Mouse (Mus musculus): Measurements from ENCODE around the gene Mylk3. TPM values are rescaled to one million over a fixed set of nuclear protein-coding genes. Genes with fewer than 3 reads are reported as not detected.

Gene Mylk3
- polyA plus RNA-seq, 1 experiment from 2014 or later: 2.4 TPM

- no peak overlapping the region for H3K9ac ChIP-seq (replicated peaks)
- H3K27ac ChIP-seq: no peak overlapping the region
- no peak overlapping the region for H3K4me2 ChIP-seq
- peaks cover 7% of the 10 kb centered on the region; the same call in 1 of the 2 replicates for H3K9me3 ChIP-seq
- H3K4me1 ChIP-seq (replicated peaks): no peaks in the 10 kb centered on the region
- no peak for ATAC-seq (ENCODE audit: insufficient number of reproducible peaks, insufficient read depth, low FRiP score, low TSS enrichment, low read depth)
- no peaks in the 10 kb centered on the region for H3K27me3 ChIP-seq
- H3K36me3 ChIP-seq: no peaks in the 10 kb centered on the region
- 88% methylated on average over 4 of the region's 4 CpGs for WGBS
- H3K4me3 ChIP-seq (replicated peaks): no peak overlapping the region
Observed at GRCm38 (mm10) chr8:85318534-85318933, 67.6 kb downstream of the Mylk3 start.

GRCm38 (mm10) chr8:85313036-85313435, 73.1 kb downstream of the Mylk3 start:
- no peak overlapping the region for H3K9ac ChIP-seq (replicated peaks)
- H3K4me1 ChIP-seq (replicated peaks): no peaks in the 10 kb centered on the region
- no peak overlapping the region for H3K4me2 ChIP-seq
- H3K27ac ChIP-seq: no peak overlapping the region
- H3K36me3 ChIP-seq: peaks cover 18% of the 10 kb centered on the region
- ATAC-seq (ENCODE audit: insufficient number of reproducible peaks, insufficient read depth, low FRiP score, low TSS enrichment, low read depth): no peak
- H3K4me3 ChIP-seq (replicated peaks): no peak overlapping the region
- H3K9me3 ChIP-seq: 0 out of 2 replicates have a peak, but pooled peaks cover under 1% of the 10 kb centered on the region
- no peaks in the 10 kb centered on the region for H3K27me3 ChIP-seq
- 88% methylated on average over 3 of the region's 3 CpGs for WGBS

- no peak overlapping the region for H3K4me2 ChIP-seq
- no peaks in the 10 kb centered on the region for H3K4me1 ChIP-seq (replicated peaks)
- no peak overlapping the region for H3K9ac ChIP-seq (replicated peaks)
- H3K27me3 ChIP-seq: no peaks in the 10 kb centered on the region
- no peak for ATAC-seq (ENCODE audit: insufficient number of reproducible peaks, insufficient read depth, low FRiP score, low TSS enrichment, low read depth)
- no peaks in the 10 kb centered on the region for H3K9me3 ChIP-seq
- H3K4me3 ChIP-seq (replicated peaks): no peak overlapping the region
- no peak overlapping the region for H3K27ac ChIP-seq
- peaks cover 31% of the 10 kb centered on the region for H3K36me3 ChIP-seq
Observed at GRCm38 (mm10) chr8:85311743-85312142, 74.4 kb downstream of the Mylk3 start.

GRCm38 (mm10) chr8:85308564-85308963, 77.6 kb downstream of the Mylk3 start:
- Histone ChIP-seq H3K36me3 (peaks cover 60% of the 10 kb centered on the region), H3K27me3 (no peaks in the 10 kb centered on the region), H3K4me1 (replicated peaks) (no peaks in the 10 kb centered on the region), H3K4me2 (no peak overlapping the region), H3K27ac (no peak overlapping the region), H3K4me3 (replicated peaks) (no peak overlapping the region), H3K9me3 (no peaks in the 10 kb centered on the region), H3K9ac (replicated peaks) (no peak overlapping the region)
- WGBS: 94% methylated on average over 2 of the region's 2 CpGs
- ATAC-seq (ENCODE audit: insufficient number of reproducible peaks, insufficient read depth, low FRiP score, low TSS enrichment, low read depth): no peak

DNA sequence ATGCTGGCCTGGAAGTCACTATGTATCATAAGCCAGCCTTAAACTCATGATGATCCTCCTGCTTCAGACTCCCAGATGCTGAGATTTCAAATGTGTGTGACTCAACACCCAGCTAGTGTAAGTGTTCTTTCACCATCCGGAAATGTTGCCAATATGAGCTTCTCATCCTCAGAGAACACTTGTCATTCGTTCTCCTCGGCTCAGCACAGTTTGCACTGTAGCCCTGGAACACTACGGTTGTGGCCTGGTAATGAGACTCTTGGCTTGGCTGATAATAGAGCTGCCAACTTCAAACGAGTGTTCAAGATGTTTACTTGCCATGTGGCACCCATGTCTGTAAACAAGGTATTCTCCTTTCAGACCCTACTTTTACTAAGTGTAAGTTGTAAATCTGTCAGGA, 82.6 kb downstream of the Mylk3 start:
- WGBS: 79% methylated on average over 5 of the region's 5 CpGs
- ATAC-seq (ENCODE audit: insufficient number of reproducible peaks, insufficient read depth, low FRiP score, low TSS enrichment, low read depth): no peak
- H3K4me2 ChIP-seq: no peak overlapping the region
- H3K4me3 ChIP-seq (replicated peaks): no peak overlapping the region
- H3K9ac ChIP-seq (replicated peaks): no peak overlapping the region
- peaks cover 67% of the 10 kb centered on the region for H3K36me3 ChIP-seq
- H3K27ac ChIP-seq: no peak overlapping the region
- no peaks in the 10 kb centered on the region for H3K9me3 ChIP-seq
- peaks cover 17% of the 10 kb centered on the region for H3K4me1 ChIP-seq (replicated peaks)
- no peaks in the 10 kb centered on the region for H3K27me3 ChIP-seq

DNA sequence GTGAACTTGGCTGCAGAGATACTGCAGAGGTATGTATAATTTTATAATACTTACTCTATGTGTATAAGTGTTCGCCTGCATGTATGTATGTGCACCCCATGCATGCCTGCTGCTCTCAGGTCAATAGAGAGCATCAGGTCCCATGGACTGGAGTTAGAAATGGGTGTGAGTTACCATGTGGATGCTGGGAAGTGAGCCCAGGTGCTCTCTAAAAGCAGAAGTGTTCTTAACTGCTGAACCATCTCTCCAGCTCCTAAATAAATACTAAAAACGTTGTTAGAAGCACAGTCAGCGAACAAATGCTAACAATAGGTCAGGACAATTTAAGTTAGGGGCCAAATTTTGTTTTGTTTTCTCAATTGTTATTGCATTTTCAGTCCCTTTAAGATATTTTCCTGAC, 83.2 kb downstream of the Mylk3 start:
- Histone ChIP-seq H3K9ac (replicated peaks) (no peak overlapping the region), H3K36me3 (peaks cover 61% of the 10 kb centered on the region), H3K27me3 (no peaks in the 10 kb centered on the region), H3K4me3 (replicated peaks) (no peak overlapping the region), H3K27ac (no peak overlapping the region), H3K9me3 (no peaks in the 10 kb centered on the region), H3K4me2 (no peak overlapping the region), H3K4me1 (replicated peaks) (peaks cover 23% of the 10 kb centered on the region)
- WGBS: 94% methylated on average over 3 of the region's 3 CpGs
- ATAC-seq (ENCODE audit: insufficient number of reproducible peaks, insufficient read depth, low FRiP score, low TSS enrichment, low read depth): no peak

DNA sequence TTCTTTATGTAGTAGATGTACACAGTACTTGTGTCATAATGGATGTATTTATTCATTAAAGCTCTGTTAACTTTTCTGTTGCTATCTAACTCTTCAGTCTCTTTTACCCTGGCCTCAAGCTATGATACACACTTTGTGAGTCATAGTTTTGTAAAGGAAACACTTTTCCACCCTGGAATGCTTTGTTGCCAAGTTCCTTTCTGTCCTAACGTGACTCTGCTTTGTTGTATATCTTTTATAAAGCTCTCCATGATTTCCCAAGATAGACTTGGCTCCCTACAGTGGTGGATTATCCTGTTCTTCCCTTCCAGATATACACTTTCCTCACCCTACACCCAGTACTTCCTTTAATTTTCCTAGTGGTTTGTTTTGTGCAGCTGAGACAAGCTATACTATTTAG, 84.2 kb downstream of the Mylk3 start:
- H3K27me3 ChIP-seq: no peaks in the 10 kb centered on the region
- ATAC-seq (ENCODE audit: insufficient number of reproducible peaks, insufficient read depth, low FRiP score, low TSS enrichment, low read depth): no peak
- no peak overlapping the region; the same call in 1 of the 2 replicates for H3K9ac ChIP-seq (replicated peaks)
- no peak overlapping the region for H3K27ac ChIP-seq
- no peak overlapping the region for H3K4me3 ChIP-seq (replicated peaks)
- H3K36me3 ChIP-seq: peaks cover 51% of the 10 kb centered on the region
- no peaks in the 10 kb centered on the region for H3K9me3 ChIP-seq
- peaks cover 29% of the 10 kb centered on the region for H3K4me1 ChIP-seq (replicated peaks)
- WGBS: 73% methylated on average over 1 of the region's 1 CpGs
- H3K4me2 ChIP-seq: peak overlapping the region; percentile 10; the same call in 1 of the 2 replicates

GRCm38 (mm10) chr8:85299434-85300077, 86.6 kb downstream of the Mylk3 start, which contains the start of the genes Orc6 and Vps35:
Gene Orc6, plus strand, starts transcription at chr8:85299632.
Gene Vps35, minus strand, starts transcription at chr8:85299802.
- Histone ChIP-seq H3K4me3 (replicated peaks) (peak within 1 kb of the TSS; percentile 95), H3K36me3 (peaks cover 28% of the 10 kb centered on the region), H3K9ac (replicated peaks) (peak within 1 kb of the TSS; percentile 91), H3K27me3 (no peaks in the 10 kb centered on the region), H3K4me1 (replicated peaks) (peaks cover 29% of the 10 kb centered on the region), H3K4me2 (peak within 1 kb of the TSS; percentile 85), H3K9me3 (no peaks in the 10 kb centered on the region), H3K27ac (peak within 1 kb of the TSS; percentile 95)
- ATAC-seq (ENCODE audit: insufficient number of reproducible peaks, insufficient read depth, low FRiP score, low TSS enrichment, low read depth): peak; percentile 98
- WGBS: under 1% methylated on average over 63 of the region's 63 CpGs

DNA sequence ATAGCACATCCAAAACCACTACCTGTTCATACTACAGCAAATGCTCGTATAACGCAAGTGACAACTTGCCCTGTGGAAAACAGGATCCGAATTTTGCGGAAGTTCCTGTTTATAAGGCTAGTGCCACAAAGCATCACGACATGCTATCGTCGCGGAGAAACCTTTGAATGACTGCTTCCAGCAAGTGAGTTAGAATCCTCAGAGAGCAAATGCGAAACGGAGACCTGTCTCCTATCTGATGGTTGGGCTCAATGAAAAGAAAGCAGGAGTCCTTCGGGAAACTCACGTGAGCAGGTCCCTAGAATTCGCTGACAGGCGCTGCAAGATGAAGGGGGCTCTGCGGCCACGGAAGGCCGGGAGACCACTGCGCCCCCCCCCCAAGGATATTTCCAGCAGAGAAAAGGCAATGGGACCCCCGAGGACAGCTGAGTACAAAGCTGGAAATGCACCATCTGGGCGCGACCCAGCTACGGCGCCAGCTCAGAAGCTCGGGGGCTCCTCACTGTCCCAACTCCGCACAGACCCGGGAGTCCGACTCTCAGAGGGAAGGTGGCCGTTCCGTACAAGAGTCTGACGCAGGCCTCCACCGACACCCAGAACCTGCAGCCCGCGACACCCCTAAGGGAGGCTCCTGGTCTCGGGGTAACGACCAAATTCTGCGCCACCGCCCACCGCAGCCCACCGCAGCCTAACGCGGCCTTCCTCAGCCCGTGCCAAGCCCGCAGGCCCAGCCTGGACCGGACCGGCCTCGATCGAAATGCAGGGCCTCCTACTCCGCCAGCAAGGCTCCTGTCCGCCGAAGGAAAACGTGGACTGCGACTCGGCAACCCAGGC, 87.3 kb downstream of the Mylk3 start:
- Histone ChIP-seq H3K9ac (replicated peaks) (peak overlapping the region; percentile 91), H3K4me1 (replicated peaks) (peaks cover 29% of the 10 kb centered on the region), H3K4me2 (peak overlapping the region; percentile 85), H3K9me3 (no peaks in the 10 kb centered on the region), H3K36me3 (peaks cover 24% of the 10 kb centered on the region), H3K4me3 (replicated peaks) (peak overlapping the region; percentile 95), H3K27me3 (no peaks in the 10 kb centered on the region), H3K27ac (peak overlapping the region; percentile 95)
- 0 out of 2 replicates have a peak, but pooled peaks have one; percentile 32 for ATAC-seq (ENCODE audit: insufficient number of reproducible peaks, insufficient read depth, low FRiP score, low TSS enrichment, low read depth)
- under 1% methylated on average over 53 of the region's 53 CpGs for WGBS

GRCm38 (mm10) chr8:85286846-85287245, 99.3 kb downstream of the Mylk3 start:
- H3K4me2 ChIP-seq: no peak overlapping the region
- H3K4me1 ChIP-seq (replicated peaks): no peaks in the 10 kb centered on the region
- no peak overlapping the region for H3K27ac ChIP-seq
- H3K9ac ChIP-seq (replicated peaks): no peak overlapping the region
- H3K27me3 ChIP-seq: no peaks in the 10 kb centered on the region
- ATAC-seq (ENCODE audit: insufficient number of reproducible peaks, insufficient read depth, low FRiP score, low TSS enrichment, low read depth): no peak
- 96% methylated on average over 1 of the region's 1 CpGs for WGBS
- peaks cover 72% of the 10 kb centered on the region for H3K36me3 ChIP-seq
- H3K4me3 ChIP-seq (replicated peaks): no peak overlapping the region
- no peaks in the 10 kb centered on the region for H3K9me3 ChIP-seq

All from limb, embryonic 12.5 days (tissue).